Mouse (Mus musculus): ENCODE measurements at regions not wholly inside any gene's neighbourhood (a gene's known extent, or its start where the extent isn't known, plus 50 kb on each side); places are given as distances from the start of the nearest gene placed in this dataset.

DNA sequence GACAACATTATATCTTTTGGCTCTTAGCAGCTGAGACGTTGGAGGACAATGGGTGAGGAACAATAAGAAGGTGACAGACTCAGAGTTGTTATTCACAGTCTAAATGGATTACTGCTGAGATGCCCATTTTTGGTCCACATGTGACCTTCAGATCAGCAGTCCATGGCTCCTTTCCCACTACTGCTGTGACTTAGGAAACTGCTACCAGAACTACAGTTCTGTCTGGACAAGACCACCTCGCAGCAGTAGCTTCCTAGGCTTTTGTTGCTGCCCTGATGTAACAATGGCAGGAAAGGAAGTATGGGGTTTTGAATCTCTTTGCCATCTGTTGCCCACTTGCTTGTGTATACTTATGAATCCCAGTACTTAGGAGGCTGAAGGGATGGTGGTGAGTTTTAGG lies 135.6 kb upstream of the Pls3 start:
- DNase-seq (ENCODE audit: low spot score in 2 of 2), result no peak

DNA sequence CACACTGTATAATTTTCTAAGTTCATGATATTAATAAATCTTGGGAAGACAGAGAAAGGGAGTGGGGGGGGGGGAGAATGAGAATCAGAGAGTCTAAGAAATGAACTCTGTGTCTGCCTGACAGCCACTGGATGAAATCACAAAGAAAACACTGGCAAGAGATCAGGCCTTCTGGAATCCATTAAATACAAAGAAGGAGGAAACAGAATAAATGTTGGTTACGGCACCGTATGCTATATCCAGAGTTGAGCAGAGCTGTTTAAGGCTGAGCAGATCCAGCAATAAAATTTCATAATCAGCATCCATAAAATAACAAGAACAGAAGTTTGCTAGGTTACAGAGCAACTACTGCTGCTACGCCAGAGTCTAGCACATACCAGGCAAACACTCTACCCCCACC lies 103.6 kb upstream of the Pls3 start:
- peak in 1 of 2 experiments; percentile 39 for DNase-seq (ENCODE audit: low spot score in 2 of 2)

DNA sequence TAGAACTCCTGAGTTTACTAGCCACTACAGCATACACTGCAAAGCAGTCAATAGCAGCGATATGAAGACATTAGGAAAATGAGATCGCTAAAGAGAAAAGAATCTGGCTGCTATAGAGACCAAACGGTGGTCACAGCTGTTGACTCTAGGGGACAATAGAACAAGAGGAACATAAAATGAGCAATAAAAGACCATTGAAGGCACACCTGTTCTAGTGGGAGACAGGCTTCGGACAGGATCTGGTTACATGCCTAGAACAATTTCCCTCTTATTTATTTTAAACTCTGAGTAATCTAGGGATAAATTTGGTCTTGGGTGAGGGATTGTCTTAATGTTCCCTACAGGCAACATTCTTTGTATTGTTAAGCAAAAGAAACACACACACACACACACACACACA lies 99.7 kb upstream of the Pls3 start:
- no peak for DNase-seq (ENCODE audit: low spot score in 2 of 2)

DNA sequence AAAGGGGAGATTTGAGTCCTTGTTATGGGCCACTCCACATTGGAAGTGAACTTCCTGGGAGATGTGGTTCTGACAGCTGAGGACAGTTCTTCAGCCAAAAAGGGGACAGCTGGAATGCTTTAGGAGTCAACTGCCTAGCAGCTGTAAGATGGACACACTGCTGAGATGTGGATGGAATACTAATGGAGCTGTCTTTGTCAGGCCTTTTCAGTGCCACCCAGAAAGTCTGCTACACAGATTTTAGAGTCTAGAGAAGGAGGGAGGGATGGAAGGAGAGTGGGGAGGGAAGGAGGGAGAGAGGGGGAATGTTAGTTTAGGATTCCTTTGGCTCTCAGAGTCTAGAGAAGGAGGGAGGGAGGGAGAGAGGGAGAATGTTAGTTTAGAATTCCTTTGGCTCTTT lies 74.7 kb upstream of the Pls3 start:
- DNase-seq (ENCODE audit: low spot score in 2 of 2), result no peak

DNA sequence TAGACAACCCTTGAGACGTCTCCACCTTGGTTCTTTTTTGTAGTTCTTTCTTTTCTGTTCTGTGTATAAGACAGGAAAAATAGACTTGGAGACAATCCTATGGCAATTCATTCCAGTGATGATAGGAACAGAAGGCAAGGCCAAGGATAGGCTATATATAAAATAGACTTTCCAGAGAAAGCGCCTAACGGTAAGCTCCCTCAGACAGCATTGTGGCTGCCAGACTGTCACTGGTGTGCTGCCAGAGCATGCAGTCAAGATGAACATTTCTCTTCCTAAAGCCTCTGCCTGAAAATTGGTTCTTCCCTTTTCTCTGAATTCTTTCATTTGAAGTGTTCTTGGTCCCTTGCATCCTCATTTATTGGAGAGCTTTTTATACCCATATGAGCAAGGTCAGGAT lies 53.9 kb upstream of the Pls3 start:
- peak in 1 of 2 experiments; percentile 1 for DNase-seq (ENCODE audit: low spot score in 2 of 2)

Measured in layer of hippocampus, adult 18-20 months (tissue).